Mouse (Mus musculus) limb, embryonic 11.5 days (tissue): ENCODE results near the gene Dlg4. TPM values are rescaled to one million over a fixed set of nuclear protein-coding genes. Genes with fewer than 3 reads are reported as not detected.
A peak's percentile ranks its signal among the peaks of the same experiment; 100 is the strongest.

Experiments used
- ATAC-seq: fragments of 200-750 bp; cut with Nextera tagmentation; 2 replicates; pipeline ENCODE4 v1.8.0; 2017; ENCODE audit warnings: low read depth; ENCODE audit not compliant: insufficient number of reproducible peaks, low FRiP score, low TSS enrichment
- DNase-seq: peaks from one replicate; pipeline ENCODE4 v3.0.0-alpha.2; 2015; ENCODE audit warnings: low spot score
- H3K27ac ChIP-seq: fragments of 300-500 bp; sonication (generic); replicated peaks from 2 replicates; pipeline ENCODE4 v1.5.1; 2014; ENCODE audit warnings: low read depth, mild to moderate bottlenecking, low read length
- H3K27me3 ChIP-seq: fragments of 300-500 bp; sonication (generic); 2 replicates; pipeline ENCODE4 v1.6.1; 2014; ENCODE audit warnings: mild to moderate bottlenecking, low read length, mixed read lengths; ENCODE audit not compliant: control insufficient read depth, insufficient read depth
- H3K36me3 ChIP-seq: fragments of 300-500 bp; sonication (generic); 2 replicates; pipeline ENCODE4 v1.6.1; 2014; ENCODE audit warnings: mild to moderate bottlenecking, low read length, moderate library complexity, mixed read lengths; ENCODE audit not compliant: control insufficient read depth, insufficient read depth
- H3K4me1 ChIP-seq: fragments of 300-500 bp; sonication (generic); 2 replicates; pipeline ENCODE4 v1.6.1; 2014; ENCODE audit warnings: low read length, mixed read lengths; ENCODE audit not compliant: control insufficient read depth, insufficient read depth
- H3K4me2 ChIP-seq: fragments of 300-500 bp; sonication (generic); 2 replicates; pipeline ENCODE4 v1.6.1; 2014; ENCODE audit warnings: low read depth, mild to moderate bottlenecking, moderate library complexity; ENCODE audit not compliant: severe bottlenecking
- H3K4me3 ChIP-seq: fragments of 300-500 bp; sonication (generic); 2 replicates; pipeline ENCODE4 v1.5.1; 2014; ENCODE audit warnings: low read depth, low read length
- H3K9ac ChIP-seq: fragments of 300-500 bp; sonication (generic); 2 replicates; pipeline ENCODE4 v1.6.1; 2014; ENCODE audit warnings: mild to moderate bottlenecking, low read length
- H3K9me3 ChIP-seq: fragments of 300-500 bp; sonication (generic); 2 replicates; pipeline ENCODE4 v1.6.1; 2016; ENCODE audit warnings: low read length; ENCODE audit not compliant: control insufficient read depth
- WGBS: fragments of 180-500 bp; shearing (Covaris S2); extraction: QIAGEN DNeasy Blood & Tissue Kit; methylation state at CpG from one replicate; pipeline ENCODE4 v1.1.7; 2014; 5-methylcytosine and 5-hydroxymethylcytosine counted together
- polyA plus RNA-seq: library from polyadenylated mRNA; unstranded; fragments of >200 nt; fragmentation: Nextera tagmentation; extraction: Ambion mirVana; gene quantifications from 2 replicates; pipeline ENCODE4 v1.2.1, GENCODE M21; 2014

Gene Dlg4
- polyA plus RNA-seq = 10.0 and 10.8 TPM in 2 replicates

DNA sequence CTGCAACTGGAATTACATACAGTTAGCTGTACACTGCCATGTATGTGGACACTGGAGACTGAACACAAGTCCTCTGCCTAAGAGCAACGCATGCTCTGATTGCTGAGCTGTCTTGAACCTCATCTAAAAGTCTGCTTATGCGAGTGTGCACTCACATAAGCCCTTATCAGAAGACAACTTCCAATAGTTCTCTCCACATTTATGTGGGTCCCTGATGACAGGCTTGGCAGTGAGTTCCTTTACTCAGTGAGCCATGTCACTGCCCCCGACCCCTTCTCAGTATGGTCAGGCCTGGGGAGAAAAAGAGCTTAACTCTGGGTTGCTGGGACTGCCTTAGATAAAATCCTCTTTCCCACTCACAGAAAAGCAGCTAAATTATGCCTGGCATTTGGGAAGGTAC, at the start of gene Dlg4:
Gene Dlg4 (plus strand): TSS at position 274 of the 400 bp plus-strand sequence.
- WGBS = 87% methylated on average over 3 of the region's 3 CpGs
- peak within 1 kb of the TSS; percentile 69; the same call in 1 of the 2 replicates for H3K27ac ChIP-seq
- ATAC-seq = no peak
- H3K9me3 ChIP-seq = no peaks in the 10 kb centered on the region
- H3K36me3 ChIP-seq = peaks cover 5% of the 10 kb centered on the region
- no peaks in the 10 kb centered on the region for H3K27me3 ChIP-seq
- peaks cover 43% of the 10 kb centered on the region for H3K4me1 ChIP-seq
- H3K4me2 ChIP-seq = peak within 1 kb of the TSS; percentile 59
- H3K4me3 ChIP-seq = peak within 1 kb of the TSS; percentile 47; the same call in 1 of the 2 replicates
- no peak for DNase-seq
- no peak within 1 kb of the TSS; the same call in 1 of the 2 replicates for H3K9ac ChIP-seq

DNA sequence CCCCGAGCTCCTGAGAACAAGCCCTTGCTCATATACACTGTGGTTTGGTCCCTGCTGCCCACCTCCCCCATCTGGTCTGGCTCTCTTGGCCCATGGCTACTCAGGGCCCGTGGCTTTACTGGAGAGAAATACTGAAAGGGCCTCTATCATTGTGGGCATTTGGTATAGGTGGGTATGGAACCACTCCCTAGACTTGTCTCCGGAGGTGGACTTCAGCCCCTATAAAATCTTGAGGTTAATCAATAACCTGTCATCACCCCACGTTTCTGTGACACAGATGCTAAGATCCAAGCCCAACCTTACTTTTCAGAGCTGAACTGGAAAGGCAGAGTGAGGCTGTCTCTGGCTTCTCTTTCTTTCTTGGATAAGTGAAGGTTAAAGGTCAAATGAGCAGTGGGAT, 47.9 kb upstream of the Dlg4 start:
- ATAC-seq (no peak), DNase-seq (no peak)
- H3K27ac ChIP-seq = no peak overlapping the region
- peaks cover 8% of the 10 kb centered on the region; the same call in 1 of the 2 replicates for H3K36me3 ChIP-seq
- peaks cover 39% of the 10 kb centered on the region for H3K27me3 ChIP-seq
- 83% methylated on average over 4 of the region's 4 CpGs for WGBS
- H3K9me3 ChIP-seq = no peaks in the 10 kb centered on the region
- H3K4me1 ChIP-seq = no peaks in the 10 kb centered on the region; the same call in 1 of the 2 replicates
- no peak overlapping the region for H3K4me3 ChIP-seq
- no peak overlapping the region for H3K9ac ChIP-seq
- H3K4me2 ChIP-seq = no peak overlapping the region

DNA sequence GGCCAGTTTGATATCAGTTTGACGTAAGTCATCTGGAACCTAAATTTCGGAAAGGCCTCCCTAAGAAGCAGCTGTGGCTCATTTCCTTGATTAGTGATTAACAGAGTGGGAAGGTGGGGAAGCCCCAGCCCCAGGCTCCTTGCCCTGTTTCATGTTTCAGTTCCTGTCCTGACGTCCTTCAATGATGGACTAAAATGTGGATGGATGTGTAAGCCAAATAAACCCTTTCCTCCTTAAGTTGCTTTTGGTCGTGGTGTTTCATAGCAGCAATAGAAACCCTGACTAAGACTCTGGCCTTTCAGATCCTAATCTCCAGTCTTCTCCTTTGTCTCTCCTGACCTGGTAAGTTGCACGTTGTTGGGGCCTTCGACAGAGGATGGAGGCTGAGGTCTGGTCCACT, 46.5 kb upstream of the Dlg4 start:
- no peaks in the 10 kb centered on the region for H3K9me3 ChIP-seq
- no peak overlapping the region; the same call in 1 of the 2 replicates for H3K4me3 ChIP-seq
- no peak overlapping the region for H3K27ac ChIP-seq
- no peak overlapping the region; the same call in 1 of the 2 replicates for H3K9ac ChIP-seq
- H3K4me2 ChIP-seq = no peak overlapping the region
- DNase-seq (no peak), ATAC-seq (no peak)
- 79% methylated on average over 6 of the region's 6 CpGs for WGBS
- H3K4me1 ChIP-seq = no peaks in the 10 kb centered on the region; the same call in 1 of the 2 replicates
- peaks cover 11% of the 10 kb centered on the region; the same call in 1 of the 2 replicates for H3K36me3 ChIP-seq
- H3K27me3 ChIP-seq = peaks cover 27% of the 10 kb centered on the region

DNA sequence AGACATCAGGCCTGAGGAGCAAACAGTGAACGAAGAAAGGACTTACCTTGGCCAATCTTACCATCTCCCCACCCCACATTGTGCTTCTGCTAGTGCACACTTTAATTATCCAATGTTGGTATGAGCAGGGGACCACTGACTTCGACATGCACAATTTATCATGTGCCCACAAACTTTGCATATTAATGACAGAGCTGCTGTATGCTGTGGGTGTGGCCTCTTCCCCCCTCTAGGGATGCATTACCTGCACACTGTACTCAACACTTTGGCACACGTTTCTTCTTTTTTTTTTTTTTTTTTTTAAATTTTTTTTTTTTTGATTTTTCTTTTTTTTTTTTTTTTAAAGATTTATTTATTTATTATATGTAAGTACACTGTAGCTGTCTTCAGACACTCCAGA, 46.0 kb upstream of the Dlg4 start:
- no peaks in the 10 kb centered on the region for H3K9me3 ChIP-seq
- 89% methylated on average over 3 of the region's 3 CpGs for WGBS
- no peak overlapping the region for H3K4me3 ChIP-seq
- no peak overlapping the region for H3K4me2 ChIP-seq
- H3K27me3 ChIP-seq = peaks cover 21% of the 10 kb centered on the region
- DNase-seq (no peak), ATAC-seq (no peak)
- no peak overlapping the region for H3K9ac ChIP-seq
- H3K36me3 ChIP-seq = peaks cover 11% of the 10 kb centered on the region; the same call in 1 of the 2 replicates
- no peak overlapping the region for H3K27ac ChIP-seq
- no peaks in the 10 kb centered on the region; the same call in 1 of the 2 replicates for H3K4me1 ChIP-seq

DNA sequence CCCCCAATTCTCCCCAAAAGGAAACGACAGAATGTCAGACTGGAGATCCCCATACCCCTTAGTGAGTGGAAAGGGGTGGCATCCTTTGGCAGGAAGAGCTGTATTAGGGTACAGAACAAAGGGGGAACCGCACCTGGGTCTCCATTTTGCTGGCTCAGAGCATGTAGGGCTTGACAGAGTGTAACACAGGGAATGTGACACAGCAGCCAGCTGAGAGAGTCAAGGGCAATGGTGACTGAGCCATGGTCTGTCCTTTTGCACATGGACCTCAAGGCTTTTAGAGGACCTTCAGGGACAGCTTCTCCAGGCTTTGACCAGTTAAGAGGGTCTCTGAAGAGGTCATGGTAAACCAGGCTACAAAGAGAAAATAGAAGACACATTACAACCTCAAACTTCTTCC, 41.8 kb upstream of the Dlg4 start:
- no peak overlapping the region for H3K9ac ChIP-seq
- H3K36me3 ChIP-seq = peaks cover 9% of the 10 kb centered on the region; the same call in 1 of the 2 replicates
- H3K4me1 ChIP-seq = no peaks in the 10 kb centered on the region
- no peaks in the 10 kb centered on the region for H3K27me3 ChIP-seq
- no peak overlapping the region for H3K4me2 ChIP-seq
- no peaks in the 10 kb centered on the region for H3K9me3 ChIP-seq
- no peak for ATAC-seq
- no peak overlapping the region for H3K4me3 ChIP-seq
- H3K27ac ChIP-seq = no peak overlapping the region
- 95% methylated on average over 2 of the region's 2 CpGs for WGBS
- no peak for DNase-seq

DNA sequence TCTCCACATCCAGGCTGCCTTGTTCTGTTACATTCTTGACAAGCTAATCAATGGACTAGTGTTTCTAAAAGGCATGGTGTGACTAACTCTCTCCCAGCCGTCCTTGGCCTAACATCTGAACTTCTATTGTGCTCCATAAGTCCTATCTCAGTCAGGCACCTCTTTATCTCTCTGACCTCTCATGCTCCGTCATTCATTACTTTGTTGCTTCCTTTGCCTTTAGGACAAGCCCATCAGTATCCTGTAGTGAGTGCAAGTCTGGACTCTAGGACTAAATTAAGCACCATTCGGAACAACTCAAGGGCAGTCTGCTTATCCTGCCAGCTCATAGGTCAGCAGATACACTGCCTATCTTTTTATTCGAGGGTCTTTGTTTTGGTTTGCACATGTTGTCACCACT, 40.5 kb upstream of the Dlg4 start:
- H3K27ac ChIP-seq = no peak overlapping the region
- no peak overlapping the region for H3K4me2 ChIP-seq
- no peak overlapping the region for H3K4me3 ChIP-seq
- H3K36me3 ChIP-seq = peaks cover 7% of the 10 kb centered on the region; the same call in 1 of the 2 replicates
- H3K27me3 ChIP-seq = no peaks in the 10 kb centered on the region
- DNase-seq (no peak), ATAC-seq (no peak)
- no peaks in the 10 kb centered on the region for H3K9me3 ChIP-seq
- 90% methylated on average over 4 of the region's 4 CpGs for WGBS
- H3K4me1 ChIP-seq = no peaks in the 10 kb centered on the region
- no peak overlapping the region for H3K9ac ChIP-seq

DNA sequence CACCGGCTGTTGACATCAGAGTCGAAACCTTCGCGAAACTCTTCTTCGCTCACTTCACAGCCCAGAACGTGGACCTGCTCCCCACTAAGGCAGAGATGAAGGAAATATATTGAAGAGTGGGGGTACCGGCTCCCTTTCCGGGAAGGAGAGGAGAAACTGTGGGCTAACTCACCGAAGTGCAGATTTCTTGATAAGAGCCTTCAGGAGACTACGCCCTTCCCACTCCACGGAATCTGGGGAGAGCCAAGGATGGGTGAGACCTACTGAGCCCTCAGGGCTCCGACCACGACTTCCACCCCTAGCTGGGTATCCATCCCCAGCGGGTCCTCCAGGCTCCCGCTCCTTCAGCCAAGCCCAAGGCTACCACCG, 36.9 kb upstream of the Dlg4 start:
- ATAC-seq = no peak
- no peaks in the 10 kb centered on the region for H3K9me3 ChIP-seq
- H3K27ac ChIP-seq = peak overlapping the region; percentile 98
- H3K36me3 ChIP-seq = peaks cover 8% of the 10 kb centered on the region
- peak overlapping the region; percentile 60 for H3K9ac ChIP-seq
- DNase-seq = no peak
- H3K4me1 ChIP-seq = peaks cover 13% of the 10 kb centered on the region; the same call in 1 of the 2 replicates
- peak overlapping the region; percentile 99 for H3K4me3 ChIP-seq
- H3K27me3 ChIP-seq = no peaks in the 10 kb centered on the region
- 3% methylated on average over 16 of the region's 16 CpGs for WGBS
- H3K4me2 ChIP-seq = peak overlapping the region; percentile 87

DNA sequence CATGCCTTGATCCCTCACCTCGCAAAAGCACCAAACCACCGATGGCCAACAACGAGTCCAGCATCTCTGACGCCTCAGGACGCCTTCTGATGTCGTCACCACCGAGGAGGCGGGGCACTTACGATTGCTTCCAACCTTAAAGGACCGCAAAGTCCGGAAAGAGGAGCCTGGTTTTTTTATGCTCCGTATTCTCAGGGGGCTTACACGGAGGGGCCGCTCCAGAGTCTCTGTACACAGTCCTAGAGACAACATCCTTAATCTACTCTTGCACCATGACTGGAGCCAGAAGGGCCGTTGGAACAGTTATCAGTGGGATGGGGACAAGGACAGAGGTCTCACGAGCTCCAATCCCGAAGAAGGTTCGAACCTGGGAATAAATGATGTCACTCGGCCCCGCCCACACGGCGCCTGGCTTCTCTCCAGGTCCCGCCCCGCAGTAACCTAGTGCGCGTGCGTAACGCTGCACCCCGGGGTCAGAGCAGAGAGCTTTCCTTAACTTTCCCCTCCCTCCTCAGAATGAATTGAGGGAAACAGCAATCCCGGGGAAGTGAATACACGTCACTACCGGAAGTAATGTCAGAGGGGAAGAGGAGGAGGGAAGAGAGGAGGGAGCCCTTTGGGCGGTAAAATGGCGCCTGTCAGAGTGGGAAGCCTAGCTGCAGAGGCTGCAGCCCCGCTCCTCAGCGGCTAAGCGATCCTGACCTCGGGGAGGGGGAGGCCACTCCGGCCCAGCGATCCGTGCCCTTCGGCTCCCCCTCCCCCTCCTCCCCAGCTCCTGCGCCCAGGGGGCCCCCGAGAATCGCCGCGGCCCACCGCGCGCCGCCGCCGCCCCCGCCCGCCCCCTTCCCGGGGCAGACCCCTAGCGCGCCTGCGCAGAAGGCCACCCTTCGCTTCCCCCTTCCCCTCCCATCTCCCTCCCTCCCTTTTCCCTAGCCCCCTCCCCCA, 36.3 kb upstream of the Dlg4 start:
- H3K36me3 ChIP-seq = peaks cover 10% of the 10 kb centered on the region
- H3K9ac ChIP-seq = peak overlapping the region; percentile 96
- no peaks in the 10 kb centered on the region for H3K9me3 ChIP-seq
- WGBS = under 1% methylated on average over 44 of the region's 60 CpGs
- peak; percentile 95 for ATAC-seq
- peak overlapping the region; percentile 87 for H3K4me2 ChIP-seq
- peak; percentile 99 for DNase-seq
- H3K27me3 ChIP-seq = no peaks in the 10 kb centered on the region
- H3K27ac ChIP-seq = peak overlapping the region; percentile 98
- H3K4me3 ChIP-seq = peak overlapping the region; percentile 99
- peaks cover 13% of the 10 kb centered on the region; the same call in 1 of the 2 replicates for H3K4me1 ChIP-seq
